Mouse (Mus musculus) liver, adult 2 months (tissue): ENCODE data around the gene Anapc5.

Experiments
- CTCF ChIP-seq: fragments of 200-500 bp; IDR thresholded peaks from 2 replicates; pipeline ENCODE4 v1.5.1; 2011; ENCODE audit warnings: low read depth, low read length, control low read depth
- POLR2A ChIP-seq: fragments of 200-500 bp; IDR thresholded peaks from 2 replicates; pipeline ENCODE4 v1.6.1; 2011; ENCODE audit warnings: low read length, control low read depth; ENCODE audit not compliant: insufficient read depth; ENCODE audit errors: extremely low read depth

DNA sequence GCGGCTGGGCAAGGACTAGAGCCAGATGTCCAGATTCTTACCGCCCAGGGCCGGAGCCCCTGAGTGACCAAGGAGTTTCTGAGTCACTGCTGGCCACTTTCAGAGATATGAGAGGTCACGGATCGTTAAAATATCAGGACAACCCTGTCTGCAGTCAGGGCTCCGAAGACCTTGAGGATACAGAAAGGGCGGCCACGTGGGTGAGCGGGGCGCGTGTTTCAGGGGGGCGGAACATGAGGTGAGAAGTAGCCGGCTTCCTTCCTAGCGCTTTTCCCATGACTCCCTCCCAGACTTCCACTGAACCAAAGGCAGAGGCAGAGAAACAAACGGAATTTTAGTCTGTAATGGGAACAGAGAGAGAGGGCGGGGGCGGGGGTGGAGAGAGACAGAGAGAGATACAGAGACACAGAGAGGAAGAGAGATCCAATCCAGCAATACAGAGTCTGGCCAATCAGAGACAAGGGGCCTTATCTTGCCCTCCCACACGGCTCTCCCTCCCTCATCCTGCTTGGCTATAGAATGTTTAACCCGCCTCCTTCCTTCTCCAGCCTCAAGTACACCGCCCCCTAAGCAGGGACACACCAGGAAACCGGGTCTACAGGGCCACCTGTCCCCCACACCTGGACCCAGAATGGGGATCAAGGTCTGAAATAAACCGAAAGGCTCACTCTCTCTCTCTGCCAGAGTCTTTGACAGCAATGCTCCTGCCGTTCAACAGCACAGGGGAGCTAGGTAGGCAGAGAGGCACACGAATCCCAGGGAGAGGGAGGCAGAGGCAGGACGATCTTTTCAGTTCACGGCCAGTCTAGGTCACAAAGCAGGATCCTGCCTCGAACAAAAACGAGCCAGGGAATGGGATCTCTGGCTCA lies 46.2 kb downstream of the Anapc5 start:
- no peak for TF ChIP-seq CTCF
- TF ChIP-seq POLR2A = no peak
